ENCODE assay signal across 8 mouse cellular contexts in the genomic region with DNA sequence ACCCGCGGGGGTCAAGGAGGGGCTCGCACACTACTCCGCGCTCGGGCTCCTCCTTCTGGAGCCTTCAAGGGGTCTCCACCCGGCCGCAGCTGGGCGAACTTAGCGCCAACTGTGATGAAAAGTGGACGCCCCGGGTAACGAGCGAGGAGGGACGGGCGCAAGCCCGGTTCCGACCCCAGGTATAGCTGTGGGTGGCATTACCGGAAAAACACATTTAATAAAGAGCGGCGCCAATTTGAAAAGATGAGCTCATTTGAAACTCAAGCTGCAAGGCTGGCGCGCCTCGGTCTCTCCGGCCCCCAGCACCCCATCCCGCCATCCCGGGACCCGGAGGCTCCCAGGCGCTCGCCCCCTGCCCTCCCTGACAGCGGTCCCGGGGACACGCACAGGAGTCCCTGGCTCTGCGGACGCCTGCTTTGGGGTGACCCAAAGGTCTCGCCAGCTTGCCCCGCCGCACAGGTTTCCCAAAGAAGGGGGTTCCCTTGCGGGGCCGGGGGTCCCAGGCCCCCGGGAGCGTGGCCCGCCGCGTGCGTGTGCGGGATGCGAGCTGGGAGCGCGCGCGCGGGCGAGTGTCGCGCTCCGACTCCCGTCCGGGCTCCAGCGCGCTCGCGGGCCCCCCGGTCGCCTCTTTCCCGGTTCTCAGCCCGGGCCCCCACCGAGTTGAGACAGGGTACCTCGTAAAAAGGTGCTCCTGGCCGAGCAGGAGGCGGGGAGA. TPM values are rescaled to one million over a fixed set of nuclear protein-coding genes. Genes with fewer than 3 reads are reported as not detected.
A peak's percentile ranks its signal among the peaks of the same experiment; 100 is the strongest.
DNase-seq lines count a peak whose midpoint lies in the region; ATAC-seq and TF ChIP-seq lines count a peak whose summit lies in the region.

No protein-coding gene starts in this region.

- H3K9me3 ChIP-seq in kidney, embryonic 14.5 days (ENCODE audit: control insufficient read depth, low read length) = no peaks in the 10 kb centered on the region
- no peaks in the 10 kb centered on the region for H3K9me3 ChIP-seq in forebrain, embryonic 11.5 days (ENCODE audit: control insufficient read depth, low read length)
- no peaks in the 10 kb centered on the region for H3K9me3 ChIP-seq in hindbrain, postnatal 0 days (ENCODE audit: low read length)
- no peaks in the 10 kb centered on the region for H3K9me3 ChIP-seq in stomach, embryonic 14.5 days (ENCODE audit: control insufficient read depth, low read depth, low read length)

- H3K9ac ChIP-seq in kidney, embryonic 14.5 days (ENCODE audit: low read depth, low read length) = peak overlapping the region; percentile 97
- H3K9ac ChIP-seq in forebrain, embryonic 11.5 days (ENCODE audit: low read length) = peak overlapping the region; percentile 99
- H3K9ac ChIP-seq in hindbrain, postnatal 0 days (replicated peaks; ENCODE audit: low read length) = peak overlapping the region; percentile 71
- peak overlapping the region; percentile 98 for H3K9ac ChIP-seq in stomach, embryonic 14.5 days (replicated peaks; ENCODE audit: low read depth, low read length)

- TF ChIP-seq CTCF in hindbrain, postnatal 0 days (IDR thresholded peaks at IDR 0.05; ENCODE audit: low read depth) = peak; percentile 21; the same call in 1 of the 2 replicates

- peak overlapping the region; percentile 48 for H3K4me2 ChIP-seq in kidney, embryonic 14.5 days (replicated peaks; ENCODE audit: low read depth, low read length)
- peak overlapping the region; percentile 83 for H3K4me2 ChIP-seq in forebrain, embryonic 11.5 days (ENCODE audit: low read depth, low read length, severe bottlenecking)
- H3K4me2 ChIP-seq in hindbrain, postnatal 0 days (ENCODE audit: low read depth, low read length) = peak overlapping the region; percentile 96
- peak overlapping the region; percentile 80 for H3K4me2 ChIP-seq in stomach, embryonic 14.5 days (replicated peaks; ENCODE audit: low read depth, low read length)

- DNase-seq in kidney, adult 8-10 months = no peak
- peak; percentile 36 for DNase-seq in adipocyte (ENCODE audit: low spot score)
- DNase-seq in forebrain, embryonic 11.5 days (ENCODE audit: low spot score) = peak; percentile 81
- peak; percentile 55 for DNase-seq in hindbrain, postnatal 0 days (ENCODE audit: low spot score)
- peak; percentile 25 for DNase-seq in lung, postnatal 10 days

- H3K36me3 ChIP-seq in kidney, embryonic 14.5 days (ENCODE audit: control insufficient read depth, insufficient read depth, low read length) = no peaks in the 10 kb centered on the region
- H3K36me3 ChIP-seq in forebrain, embryonic 11.5 days (ENCODE audit: control insufficient read depth, insufficient read depth, low read length) = no peaks in the 10 kb centered on the region
- no peaks in the 10 kb centered on the region for H3K36me3 ChIP-seq in hindbrain, postnatal 0 days (ENCODE audit: insufficient read depth, low read length)
- no peaks in the 10 kb centered on the region for H3K36me3 ChIP-seq in stomach, embryonic 14.5 days (ENCODE audit: control insufficient read depth, insufficient read depth, low read length)

- under 1% methylated on average over 68 of the region's 71 CpGs for WGBS in kidney, embryonic 14.5 days
- WGBS in forebrain, embryonic 11.5 days = 0% methylated on average over 70 of the region's 71 CpGs
- under 1% methylated on average over 69 of the region's 71 CpGs for whole genome bisulfite sequencing in hindbrain, postnatal 0 days
- 0% methylated on average over 69 of the region's 71 CpGs for WGBS in stomach, embryonic 14.5 days

- peak; percentile 47 for ATAC-seq in kidney, embryonic 14.5 days (ENCODE audit: low FRiP score, low TSS enrichment)
- ATAC-seq in forebrain, embryonic 11.5 days (replicated peaks; ENCODE audit: low FRiP score) = peak; percentile 40
- ATAC-seq in hindbrain, postnatal 0 days = peak; percentile 50; the same call in 1 of the 2 replicates
- no peak for ATAC-seq in stomach, embryonic 14.5 days (ENCODE audit: insufficient number of reproducible peaks, insufficient read depth, low FRiP score, low read depth)
- ATAC-seq in megakaryocyte progenitor cell, adult 5-6 weeks (replicated peaks; ENCODE audit: poor library complexity) = no peak

- no peaks in the 10 kb centered on the region for H3K27me3 ChIP-seq in kidney, embryonic 14.5 days (ENCODE audit: control insufficient read depth, insufficient read depth, low read length)
- H3K27me3 ChIP-seq in forebrain, embryonic 11.5 days (ENCODE audit: control insufficient read depth, insufficient read depth, low read length) = no peaks in the 10 kb centered on the region
- H3K27me3 ChIP-seq in hindbrain, postnatal 0 days (ENCODE audit: insufficient read depth, low read length) = no peaks in the 10 kb centered on the region; the same call in 1 of the 2 replicates
- H3K27me3 ChIP-seq in stomach, embryonic 14.5 days (ENCODE audit: control insufficient read depth, insufficient read depth, low read length) = no peaks in the 10 kb centered on the region

- peak overlapping the region; percentile 85 for H3K27ac ChIP-seq in kidney, embryonic 14.5 days (ENCODE audit: low read depth, low read length)
- H3K27ac ChIP-seq in forebrain, embryonic 11.5 days (ENCODE audit: low read depth, low read length) = peak overlapping the region; percentile 88
- peak overlapping the region; percentile 60; the same call in 1 of the 2 replicates for H3K27ac ChIP-seq in hindbrain, postnatal 0 days
- peak overlapping the region; percentile 93 for H3K27ac ChIP-seq in stomach, embryonic 14.5 days (ENCODE audit: low read length)

- peaks cover 9% of the 10 kb centered on the region; the same call in 1 of the 2 replicates for H3K4me1 ChIP-seq in kidney, embryonic 14.5 days (ENCODE audit: control insufficient read depth, insufficient read depth, low read length)
- H3K4me1 ChIP-seq in forebrain, embryonic 11.5 days (replicated peaks; ENCODE audit: control insufficient read depth, insufficient read depth, low read length) = peaks cover 4% of the 10 kb centered on the region; the same call in 1 of the 2 replicates
- no peaks in the 10 kb centered on the region for H3K4me1 ChIP-seq in hindbrain, postnatal 0 days (ENCODE audit: insufficient read depth, low read length)
- H3K4me1 ChIP-seq in stomach, embryonic 14.5 days (ENCODE audit: control insufficient read depth, insufficient read depth, low read length) = peaks cover 17% of the 10 kb centered on the region

- H3K4me3 ChIP-seq in kidney, embryonic 14.5 days (ENCODE audit: low read length) = peak overlapping the region; percentile 71
- peak overlapping the region; percentile 97 for H3K4me3 ChIP-seq in forebrain, embryonic 11.5 days (ENCODE audit: low read depth, low read length)
- peak overlapping the region; percentile 89 for H3K4me3 ChIP-seq in hindbrain, postnatal 0 days (ENCODE audit: low read length)
- peak overlapping the region; percentile 96 for H3K4me3 ChIP-seq in stomach, embryonic 14.5 days (ENCODE audit: low read depth, low read length)

RNA-seq across cellular contexts. Expression of gene Igf2bp2, which starts 1.6 kb away (rescaled TPM):
- polyA plus RNA-seq in kidney, embryonic 14.5 days (2014; fragmentation: Nextera tagmentation; extraction: Ambion mirVana) = 72.6 and 135 TPM in 2 replicates
- polyA plus RNA-seq in forebrain, embryonic 11.5 days (2014; fragmentation: Nextera tagmentation; extraction: Ambion mirVana) = 155 and 169 TPM in 2 replicates
- 15.8 and 19.1 TPM in 2 replicates for total RNA-seq in hindbrain, postnatal 0 days (2014; rRNA removed)
- 7.7 and 8.2 TPM in 2 replicates for polyA plus RNA-seq in hindbrain, postnatal 0 days (2015; fragmentation: Nextera tagmentation; extraction: Ambion mirVana)
- 138 and 146 TPM in 2 replicates for polyA plus RNA-seq in stomach, embryonic 14.5 days (2014; fragmentation: Nextera tagmentation; extraction: Ambion mirVana)
- total RNA-seq in megakaryocyte progenitor cell, adult 5-6 weeks (2015) = 2.8 and 3.4 TPM in 2 replicates
- total RNA-seq in megakaryocyte progenitor cell, adult 5-6 weeks (2017) = 1.1 and 1.6 TPM in 2 replicates

Comparison
In these comparisons a context has a peak if more than half of its experiments do, and no peak if none do; other contexts are left out.
1. ATAC-seq: peak in kidney, embryonic 14.5 days (single experiment), forebrain, embryonic 11.5 days (single experiment) and hindbrain, postnatal 0 days (single experiment); none in stomach, embryonic 14.5 days (single experiment) and megakaryocyte progenitor cell, adult 5-6 weeks (single experiment).
2. DNase-seq: peak in adipocyte (single experiment), forebrain, embryonic 11.5 days (single experiment), hindbrain, postnatal 0 days (single experiment) and lung, postnatal 10 days (single experiment); none in kidney, adult 8-10 months (0 of 2).
3. Peak in every context shown above with its lines, with median percentiles within 50 percentile points of each other: H3K27ac ChIP-seq, H3K4me2 ChIP-seq, H3K4me3 ChIP-seq and H3K9ac ChIP-seq.